Mouse (Mus musculus): ENCODE results near the gene Rnls.

- no peak for TF ChIP-seq MXI1 (IDR thresholded peaks at IDR 0.05; ENCODE audit: low read depth, low read length)
- no peak for TF ChIP-seq CHD2 (IDR thresholded peaks at IDR 0.05; ENCODE audit: low read length)
- no peak for TF ChIP-seq ZC3H11A (IDR thresholded peaks at IDR 0.05; ENCODE audit: low read depth, low read length)
- TF ChIP-seq POLR2A (IDR thresholded peaks at IDR 0.05; ENCODE audit: low read depth, low read length): no peak
- no peak for TF ChIP-seq CTCF (conservative IDR thresholded peaks at IDR 0.05 in 1 of 2, IDR thresholded peaks at IDR 0.05 in 1 of 2; ENCODE audit: low read depth in 2 of 2, low read length in 2 of 2)
- TF ChIP-seq MEF2A (IDR thresholded peaks at IDR 0.05; ENCODE audit: borderline replicate concordance, low read depth, low read length): no peak
- no peak for TF ChIP-seq SIN3A (IDR thresholded peaks at IDR 0.05; ENCODE audit: low read length)
- TF ChIP-seq KAT2A (IDR thresholded peaks at IDR 0.05; ENCODE audit: insufficient replicate concordance, low read length): no peak
- no peak for TF ChIP-seq TBP (conservative IDR thresholded peaks at IDR 0.05; ENCODE audit: low read depth, low read length)
- TF ChIP-seq UBTF (IDR thresholded peaks at IDR 0.05; ENCODE audit: low read depth, low read length): no peak
- no peak for TF ChIP-seq RAD21 (IDR thresholded peaks at IDR 0.05; ENCODE audit: low read depth, low read length)
- no peak for TF ChIP-seq ETS1 (conservative IDR thresholded peaks at IDR 0.05; ENCODE audit: low read depth, low read length)
- TF ChIP-seq EP300 (IDR thresholded peaks at IDR 0.05; ENCODE audit: low read length): no peak
- TF ChIP-seq POLR2AphosphoS2 (IDR thresholded peaks at IDR 0.05; ENCODE audit: low read depth, low read length): no peak
Observed at GRCm38 (mm10) chr19:33217791-33218300, 174.2 kb downstream of the Rnls start.

Data from CH12.LX (cell line).